Mouse (Mus musculus) fat pad, adult 2 months (tissue): Measurements from ENCODE around the gene Afmid.

ENCODE experiments used
- DNase-seq: peaks from one replicate; pipeline ENCODE4 v3.0.0-alpha.2; 2011; ENCODE audit warnings: low read depth, low spot score; ENCODE audit errors: extremely low read depth

Afmid gene

GRCm38 (mm10) chr11:117848271-117848984 is 22.7 kb downstream of the Afmid start:
- DNase-seq, result no peak

- no peak for DNase-seq
Measured at GRCm38 (mm10) chr11:117848985-117849671, 23.4 kb downstream of the Afmid start, which contains the start of gene Birc5. Gene Birc5, plus strand, starts transcription at chr11:117849251.

- no peak for DNase-seq
Measured at GRCm38 (mm10) chr11:117852875-117853274, 27.2 kb downstream of the Afmid start.

- no peak for DNase-seq
Measured at GRCm38 (mm10) chr11:117854241-117854640, 28.5 kb downstream of the Afmid start.

- no peak for DNase-seq
Measured at GRCm38 (mm10) chr11:117855360-117855759, 29.6 kb downstream of the Afmid start.

GRCm38 (mm10) chr11:117855975-117856374 is 30.3 kb downstream of the Afmid start:
- DNase-seq, result no peak

- DNase-seq, result no peak
Measured at GRCm38 (mm10) chr11:117857462-117857861, 31.7 kb downstream of the Afmid start.

GRCm38 (mm10) chr11:117858392-117858791 is 32.7 kb downstream of the Afmid start:
- DNase-seq, result no peak

- no peak for DNase-seq
Measured at GRCm38 (mm10) chr11:117860601-117861000, 34.9 kb downstream of the Afmid start, which contains the start of gene Tmem235. Gene Tmem235, plus strand, starts transcription at chr11:117860752.

GRCm38 (mm10) chr11:117863174-117863856 is 37.6 kb downstream of the Afmid start:
- DNase-seq, result no peak

- no peak for DNase-seq
Measured at GRCm38 (mm10) chr11:117864805-117865204, 39.1 kb downstream of the Afmid start.

GRCm38 (mm10) chr11:117865988-117866387 is 40.3 kb downstream of the Afmid start:
- DNase-seq, result no peak

GRCm38 (mm10) chr11:117870688-117871365 is 45.1 kb downstream of the Afmid start:
- DNase-seq, result no peak

GRCm38 (mm10) chr11:117871376-117871775 is 45.7 kb downstream of the Afmid start:
- no peak for DNase-seq

GRCm38 (mm10) chr11:117871911-117872584 is 46.3 kb downstream of the Afmid start:
- DNase-seq, result no peak

- no peak for DNase-seq
Measured at GRCm38 (mm10) chr11:117872861-117873608, 47.3 kb downstream of the Afmid start, which contains the start of gene Tha1. Gene Tha1, minus strand, starts transcription at chr11:117873481.

GRCm38 (mm10) chr11:117874419-117874818 is 48.7 kb downstream of the Afmid start:
- DNase-seq, result no peak

- DNase-seq, result no peak
Measured at GRCm38 (mm10) chr11:117875681-117876080, 50.0 kb downstream of the Afmid start.

- no peak for DNase-seq
Measured at GRCm38 (mm10) chr11:117877917-117878745, 52.4 kb downstream of the Afmid start.
